Mouse (Mus musculus): Measurements from ENCODE around the gene 9130409I23Rik. TPM values are rescaled to one million over a fixed set of nuclear protein-coding genes. Genes with fewer than 3 reads are reported as not detected.

The 9130409I23Rik gene
- total RNA-seq, 1 experiment from 2014 or later = not detected

Other genes starting within 250 kb of the 9130409I23Rik start
- gene H3f3a, start 237.3 kb upstream of the 9130409I23Rik start, total RNA-seq (2017) = 2,143 and 2,209 TPM in 2 replicates
- gene Sde2, start 200.1 kb upstream of the 9130409I23Rik start, total RNA-seq (2017) = 33.0 and 38.8 TPM in 2 replicates
- gene Lefty2, start 158.1 kb upstream of the 9130409I23Rik start, total RNA-seq (2017) = not detected in 2 replicates
- 16.7 and 19.3 TPM in 2 replicates for gene Pycr2, start 146.9 kb upstream of the 9130409I23Rik start, total RNA-seq (2017)
- not detected in 2 replicates for gene Lefty1, start 116.2 kb upstream of the 9130409I23Rik start, total RNA-seq (2017)
- 14.9 and 15.8 TPM in 2 replicates for gene Tmem63a, start 108.9 kb upstream of the 9130409I23Rik start, total RNA-seq (2017)
- 50.7 and 59.5 TPM in 2 replicates for gene Ephx1, start 30.3 kb upstream of the 9130409I23Rik start, total RNA-seq (2017)
- gene Nvl, start 93.0 kb downstream of the 9130409I23Rik start, total RNA-seq (2017) = 26.5 and 32.8 TPM in 2 replicates
- 27.7 and 38.1 TPM in 2 replicates for gene Cnih4, start 93.5 kb downstream of the 9130409I23Rik start, total RNA-seq (2017)
- gene Wdr26, start 160.8 kb downstream of the 9130409I23Rik start, total RNA-seq (2017) = 206 and 210 TPM in 2 replicates

All from neutrophil, adult 5-6 weeks (primary cell).